Mouse (Mus musculus) intestine, embryonic 14.5 days (tissue): ENCODE results near the gene Apoc1. TPM values are rescaled to one million over a fixed set of nuclear protein-coding genes. Genes with fewer than 3 reads are reported as not detected.
A peak's percentile ranks its signal among the peaks of the same experiment; 100 is the strongest.
"Not testable (repeated sequence)": the region's sequence is repeated elsewhere in the genome, so short reads cannot be mapped to it uniquely, and the experiment has no call there.

Source experiments
- ATAC-seq: fragments of 200-750 bp; cut with Nextera tagmentation; replicated peaks from 2 replicates; pipeline ENCODE4 v1.8.0; 2017; ENCODE audit warnings: low read depth, moderate number of reproducible peaks, moderate TSS enrichment, moderate library complexity; ENCODE audit not compliant: low FRiP score, low TSS enrichment
- DNase-seq: peaks from one replicate; pipeline ENCODE4 v3.0.0-alpha.2; 2018; ENCODE audit warnings: low spot score
- H3K27ac ChIP-seq: fragments of 300-500 bp; sonication (generic); 2 replicates; pipeline ENCODE4 v1.5.1; 2014; ENCODE audit warnings: low read depth, mild to moderate bottlenecking, control low read depth
- H3K27me3 ChIP-seq: fragments of 300-500 bp; sonication (generic); replicated peaks from 2 replicates; pipeline ENCODE4 v1.6.1; 2014; ENCODE audit warnings: low read length, control low read depth; ENCODE audit not compliant: control insufficient read depth, insufficient read depth
- H3K36me3 ChIP-seq: fragments of 300-500 bp; sonication (generic); 2 replicates; pipeline ENCODE4 v1.6.1; 2014; ENCODE audit warnings: low read length, control low read depth; ENCODE audit not compliant: control insufficient read depth, insufficient read depth
- H3K4me1 ChIP-seq: fragments of 300-500 bp; sonication (generic); replicated peaks from 2 replicates; pipeline ENCODE4 v1.6.1; 2014; ENCODE audit warnings: low read length, control low read depth, mixed read lengths; ENCODE audit not compliant: control insufficient read depth, insufficient read depth
- H3K4me2 ChIP-seq: fragments of 300-500 bp; sonication (generic); 2 replicates; pipeline ENCODE4 v1.6.1; 2014; ENCODE audit warnings: low read length
- H3K4me3 ChIP-seq: fragments of 300-500 bp; sonication (generic); 2 replicates; pipeline ENCODE4 v1.5.1; 2014; ENCODE audit warnings: low read depth, low read length, control low read depth, mixed read lengths
- H3K9ac ChIP-seq: fragments of 300-500 bp; sonication (generic); 2 replicates; pipeline ENCODE4 v1.6.1; 2014; ENCODE audit warnings: mild to moderate bottlenecking, low read length
- H3K9me3 ChIP-seq: fragments of 300-500 bp; sonication (generic); 2 replicates; pipeline ENCODE4 v1.6.1; 2016; ENCODE audit warnings: low read length, control low read depth; ENCODE audit not compliant: control insufficient read depth
- WGBS: fragments of 180-500 bp; shearing (Covaris S2); extraction: QIAGEN DNeasy Blood & Tissue Kit; methylation state at CpG from one replicate; pipeline ENCODE4 v1.1.7; 2014; 5-methylcytosine and 5-hydroxymethylcytosine counted together
- polyA plus RNA-seq: library from polyadenylated mRNA; unstranded; fragments of >200 nt; fragmentation: Nextera tagmentation; extraction: Ambion mirVana; gene quantifications from 2 replicates; pipeline ENCODE4 v1.2.1, GENCODE M21; 2014

The Apoc1 gene
- polyA plus RNA-seq, 1 experiment from 2014 or later = 9.1 TPM

- Histone ChIP-seq H3K4me2 (no peak overlapping the region), H3K36me3 (no peaks in the 10 kb centered on the region), H3K9ac (no peak overlapping the region), H3K27ac (peak overlapping the region; percentile 17), H3K4me3 (no peak overlapping the region), H3K27me3 (no peaks in the 10 kb centered on the region), H3K4me1 (peaks cover 21% of the 10 kb centered on the region), H3K9me3 (no peaks in the 10 kb centered on the region)
- 82% methylated on average over 10 of the region's 10 CpGs for WGBS
- ATAC-seq = no peak
- DNase-seq = no peak
Observed at GRCm38 (mm10) chr7:19694336-19695212, 2.1 kb upstream of the Apoc1 start.

- Histone ChIP-seq H3K27me3 (no peaks in the 10 kb centered on the region), H3K4me1 (peaks cover 9% of the 10 kb centered on the region), H3K27ac (no peak overlapping the region), H3K4me3 (no peak overlapping the region), H3K9ac (no peak overlapping the region), H3K9me3 (no peaks in the 10 kb centered on the region), H3K36me3 (no peaks in the 10 kb centered on the region), H3K4me2 (no peak overlapping the region)
- ATAC-seq (no peak; the same call in 1 of the 2 replicates), DNase-seq (no peak)
- WGBS = 24% methylated on average over 10 of the region's 10 CpGs
Observed at GRCm38 (mm10) chr7:19693421-19693820, 961 bp upstream of the Apoc1 start.

- Histone ChIP-seq H3K36me3 (no peaks in the 10 kb centered on the region), H3K9me3 (no peaks in the 10 kb centered on the region), H3K27me3 (no peaks in the 10 kb centered on the region), H3K4me1 (peaks cover 4% of the 10 kb centered on the region), H3K4me2 (no peak overlapping the region), H3K27ac (no peak overlapping the region), H3K9ac (no peak overlapping the region), H3K4me3 (no peak overlapping the region)
- DNase-seq (no peak), ATAC-seq (no peak)
- WGBS = 74% methylated on average over 6 of the region's 6 CpGs
Observed at GRCm38 (mm10) chr7:19691434-19691833, 1.0 kb downstream of the Apoc1 start.

- peaks cover 4% of the 10 kb centered on the region for H3K4me1 ChIP-seq
- no peak overlapping the region for H3K4me2 ChIP-seq
- H3K4me3 ChIP-seq = no peak overlapping the region
- no peak overlapping the region for H3K27ac ChIP-seq
- ATAC-seq (no peak), DNase-seq (no peak)
- no peak overlapping the region for H3K9ac ChIP-seq
- no peaks in the 10 kb centered on the region for H3K27me3 ChIP-seq
- H3K9me3 ChIP-seq = no peaks in the 10 kb centered on the region
- no peaks in the 10 kb centered on the region for H3K36me3 ChIP-seq
- WGBS = 84% methylated on average over 4 of the region's 4 CpGs
Observed at GRCm38 (mm10) chr7:19690845-19691244, 1.6 kb downstream of the Apoc1 start.

GRCm38 (mm10) chr7:19688611-19689010 is 3.8 kb downstream of the Apoc1 start:
- H3K9me3 ChIP-seq = no peaks in the 10 kb centered on the region
- 94% methylated on average over 2 of the region's 2 CpGs for WGBS
- no peak for ATAC-seq
- DNase-seq = no peak
- no peaks in the 10 kb centered on the region for H3K27me3 ChIP-seq
- H3K27ac ChIP-seq = no peak overlapping the region
- H3K4me2 ChIP-seq = no peak overlapping the region
- no peak overlapping the region for H3K4me3 ChIP-seq
- peaks cover 4% of the 10 kb centered on the region for H3K4me1 ChIP-seq
- no peaks in the 10 kb centered on the region for H3K36me3 ChIP-seq
- H3K9ac ChIP-seq = no peak overlapping the region

GRCm38 (mm10) chr7:19688101-19688500 is 4.4 kb downstream of the Apoc1 start:
- DNase-seq = no peak
- H3K27me3 ChIP-seq = no peaks in the 10 kb centered on the region
- WGBS = 91% methylated on average over 10 of the region's 10 CpGs
- H3K9me3 ChIP-seq = no peaks in the 10 kb centered on the region
- no peak overlapping the region for H3K4me2 ChIP-seq
- no peak overlapping the region for H3K4me3 ChIP-seq
- H3K27ac ChIP-seq = no peak overlapping the region
- H3K4me1 ChIP-seq = no peaks in the 10 kb centered on the region; the same call in 1 of the 2 replicates
- no peaks in the 10 kb centered on the region for H3K36me3 ChIP-seq
- ATAC-seq = no peak
- no peak overlapping the region for H3K9ac ChIP-seq

GRCm38 (mm10) chr7:19686927-19687583 is 5.4 kb downstream of the Apoc1 start:
- H3K27me3 ChIP-seq, H3K9ac ChIP-seq, H3K4me1 ChIP-seq, H3K4me3 ChIP-seq, H3K4me2 ChIP-seq, H3K9me3 ChIP-seq, H3K27ac ChIP-seq, ATAC-seq, DNase-seq, H3K36me3 ChIP-seq: not testable (repeated sequence)
- WGBS = 74% methylated on average over 8 of the region's 8 CpGs

- no peak overlapping the region for H3K27ac ChIP-seq
- no peak overlapping the region for H3K9ac ChIP-seq
- DNase-seq = no peak
- no peaks in the 10 kb centered on the region for H3K4me1 ChIP-seq
- H3K4me3 ChIP-seq = no peak overlapping the region
- H3K9me3 ChIP-seq = no peaks in the 10 kb centered on the region
- H3K36me3 ChIP-seq = no peaks in the 10 kb centered on the region
- WGBS = 79% methylated on average over 6 of the region's 6 CpGs
- no peaks in the 10 kb centered on the region for H3K27me3 ChIP-seq
- no peak overlapping the region for H3K4me2 ChIP-seq
- no peak for ATAC-seq
Observed at GRCm38 (mm10) chr7:19686521-19686920, 5.9 kb downstream of the Apoc1 start.
